Comparison of ENCODE assay signal across 8 mouse cellular contexts in the genomic region with DNA sequence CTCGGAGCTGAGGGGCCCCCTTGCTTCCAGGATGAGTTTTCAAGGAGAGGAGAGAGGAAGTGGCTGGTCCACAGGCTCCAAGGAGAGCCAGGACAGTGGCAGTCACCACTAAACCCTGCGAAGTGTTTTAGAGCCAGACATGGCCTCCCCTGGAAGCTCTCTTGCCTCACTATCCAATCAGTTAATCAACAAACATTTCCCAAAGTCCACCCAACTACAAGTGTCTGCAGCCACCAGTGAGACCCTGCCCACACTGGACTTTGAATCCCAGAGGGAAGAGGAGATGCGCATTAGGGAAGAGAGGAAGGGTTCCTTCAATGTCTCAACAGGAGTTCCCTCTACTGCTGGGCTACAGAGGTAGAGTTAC. TPM values are rescaled to one million over a fixed set of nuclear protein-coding genes. Genes with fewer than 3 reads are reported as not detected.
DNase-seq lines count a peak whose midpoint lies in the region; ATAC-seq and TF ChIP-seq lines count a peak whose summit lies in the region.

No protein-coding gene starts in this region.

- H3K27me3 ChIP-seq in heart, embryonic 16.5 days (ENCODE audit: control insufficient read depth, insufficient read depth, low read length), result peaks cover 12% of the 10 kb centered on the region
- H3K27me3 ChIP-seq in hindbrain, embryonic 15.5 days, result peaks cover 5% of the 10 kb centered on the region; the same call in 1 of the 2 replicates
- peaks cover 26% of the 10 kb centered on the region for H3K27me3 ChIP-seq in midbrain, embryonic 12.5 days

- ATAC-seq in heart, embryonic 16.5 days (replicated peaks; ENCODE audit: extremely low read depth, insufficient read depth, low FRiP score), result no peak
- no peak for ATAC-seq in hindbrain, embryonic 15.5 days (ENCODE audit: low FRiP score, low read depth)
- no peak for ATAC-seq in midbrain, embryonic 12.5 days (ENCODE audit: low FRiP score, low read depth)

- peaks cover 9% of the 10 kb centered on the region; the same call in 1 of the 2 replicates for H3K4me1 ChIP-seq in heart, embryonic 16.5 days (ENCODE audit: control insufficient read depth, insufficient read depth, low read length)
- H3K4me1 ChIP-seq in bone marrow macrophage, adult 2 months (ENCODE audit: control insufficient read depth, insufficient read depth, low read length), result peaks cover 2% of the 10 kb centered on the region; the same call in 1 of the 2 replicates
- peaks cover 14% of the 10 kb centered on the region for H3K4me1 ChIP-seq in hindbrain, embryonic 15.5 days (replicated peaks)
- H3K4me1 ChIP-seq in midbrain, embryonic 12.5 days, result peaks cover 7% of the 10 kb centered on the region

- H3K4me2 ChIP-seq in heart, embryonic 16.5 days (ENCODE audit: low read depth, low read length), result peak overlapping the region; percentile 74
- H3K4me2 ChIP-seq in hindbrain, embryonic 15.5 days, result peak overlapping the region; percentile 67
- H3K4me2 ChIP-seq in midbrain, embryonic 12.5 days (replicated peaks), result peak overlapping the region; percentile 78

- DNase-seq in heart, adult 11 months, result no peak
- no peak for DNase-seq in retina, postnatal 1 day
- DNase-seq in thymus, postnatal 36 days, result no peak
- DNase-seq in thymus, postnatal 10 days (ENCODE audit: low spot score in 2 of 2), result no peak

- H3K4me3 ChIP-seq in heart, embryonic 16.5 days (ENCODE audit: low read length), result peak overlapping the region; percentile 68
- H3K4me3 ChIP-seq in bone marrow macrophage, adult 2 months (ENCODE audit: insufficient read depth, low read length), result peak overlapping the region; percentile 88
- H3K4me3 ChIP-seq in hindbrain, embryonic 15.5 days, result peak overlapping the region; percentile 64
- H3K4me3 ChIP-seq in midbrain, embryonic 12.5 days, result peak overlapping the region; percentile 82

- H3K36me3 ChIP-seq in heart, embryonic 16.5 days (ENCODE audit: control insufficient read depth, insufficient read depth), result peaks cover 3% of the 10 kb centered on the region; the same call in 1 of the 2 replicates
- peaks cover 4% of the 10 kb centered on the region; the same call in 1 of the 2 replicates for H3K36me3 ChIP-seq in hindbrain, embryonic 15.5 days
- H3K36me3 ChIP-seq in midbrain, embryonic 12.5 days, result no peaks in the 10 kb centered on the region

- peak overlapping the region; percentile 78 for H3K9ac ChIP-seq in heart, embryonic 16.5 days (ENCODE audit: low read length)
- H3K9ac ChIP-seq in hindbrain, embryonic 15.5 days, result peak overlapping the region; percentile 61
- peak overlapping the region; percentile 76 for H3K9ac ChIP-seq in midbrain, embryonic 12.5 days (replicated peaks)

- WGBS in heart, embryonic 16.5 days, result 28% methylated on average over 3 of the region's 3 CpGs
- 17% methylated on average over 3 of the region's 3 CpGs for WGBS in hindbrain, embryonic 15.5 days
- 16% methylated on average over 3 of the region's 3 CpGs for WGBS in midbrain, embryonic 12.5 days

- H3K27ac ChIP-seq in heart, embryonic 16.5 days (ENCODE audit: low read length), result no peak overlapping the region
- H3K27ac ChIP-seq in bone marrow macrophage, adult 2 months (ENCODE audit: insufficient read depth, low read depth, low read length), result no peak overlapping the region
- peak overlapping the region; percentile 87 for H3K27ac ChIP-seq in hindbrain, embryonic 15.5 days (replicated peaks)
- H3K27ac ChIP-seq in midbrain, embryonic 12.5 days (replicated peaks), result peak overlapping the region; percentile 83; the same call in 1 of the 2 replicates

- H3K9me3 ChIP-seq in heart, embryonic 16.5 days (replicated peaks; ENCODE audit: control insufficient read depth, low read length), result peaks cover 3% of the 10 kb centered on the region; the same call in 1 of the 2 replicates
- no peaks in the 10 kb centered on the region for H3K9me3 ChIP-seq in hindbrain, embryonic 15.5 days
- 0 out of 2 replicates have a peak, but pooled peaks cover 9% of the 10 kb centered on the region for H3K9me3 ChIP-seq in midbrain, embryonic 12.5 days

- no peak for TF ChIP-seq CTCF in bone marrow macrophage, adult 2 months (IDR thresholded peaks at IDR 0.05; ENCODE audit: low read depth, low read length)

- TF ChIP-seq POLR2A in bone marrow macrophage, adult 2 months (IDR thresholded peaks at IDR 0.05; ENCODE audit: borderline replicate concordance, low read depth, low read length), result no peak

RNA-seq across cellular contexts. Expression of gene Cdyl2, which starts 0.8 kb away (rescaled TPM):
- polyA plus RNA-seq in heart, embryonic 16.5 days (2015; fragmentation: Nextera tagmentation; extraction: Ambion mirVana), result 4.8 and 5.2 TPM in 2 replicates
- 2.1 and 4.0 TPM in 2 replicates for polyA plus RNA-seq in bone marrow macrophage, adult 2 months (2012; ENCODE audit: insufficient read depth, insufficient read length, missing spikeins)
- 10.6 and 10.8 TPM in 2 replicates for polyA plus RNA-seq in hindbrain, embryonic 15.5 days (2015; fragmentation: Nextera tagmentation; extraction: Ambion mirVana)
- 5.4 and 6.9 TPM in 2 replicates for polyA plus RNA-seq in midbrain, embryonic 12.5 days (2016; fragmentation: Nextera tagmentation; extraction: Ambion mirVana)

Comparison
In these comparisons a context has a peak if more than half of its experiments do, and no peak if none do; other contexts are left out.
1. H3K27ac ChIP-seq: peak in hindbrain, embryonic 15.5 days (single experiment) and midbrain, embryonic 12.5 days (single experiment); none in heart, embryonic 16.5 days (single experiment) and bone marrow macrophage, adult 2 months (single experiment).
2. Peak in every context shown above with its lines, with median percentiles within 50 percentile points of each other: H3K4me2 ChIP-seq, H3K4me3 ChIP-seq and H3K9ac ChIP-seq.